Mouse (Mus musculus) limb, embryonic 12.5 days (tissue): ENCODE measurements around the gene Ggn. TPM values are rescaled to one million over a fixed set of nuclear protein-coding genes. Genes with fewer than 3 reads are reported as not detected.
A peak's percentile ranks its signal among the peaks of the same experiment; 100 is the strongest.
"Not testable (repeated sequence)": the region's sequence is repeated elsewhere in the genome, so short reads cannot be mapped to it uniquely, and the experiment has no call there.

Experiments used
- ATAC-seq: fragments of 200-750 bp; cut with Nextera tagmentation; 2 replicates; pipeline ENCODE4 v1.8.0; 2017; ENCODE audit warnings: low read depth, moderate TSS enrichment; ENCODE audit not compliant: insufficient number of reproducible peaks, insufficient read depth, low FRiP score, low TSS enrichment
- H3K27ac ChIP-seq: fragments of 300-500 bp; sonication (generic); 2 replicates; pipeline ENCODE4 v1.5.1; 2016; ENCODE audit warnings: mild to moderate bottlenecking, moderate library complexity
- H3K27me3 ChIP-seq: fragments of 300-500 bp; sonication (generic); 2 replicates; pipeline ENCODE4 v1.6.1; 2016; ENCODE audit warnings: mild to moderate bottlenecking, moderate library complexity
- H3K36me3 ChIP-seq: fragments of 300-500 bp; sonication (generic); 2 replicates; pipeline ENCODE4 v1.6.1; 2016; ENCODE audit warnings: mild to moderate bottlenecking, moderate library complexity
- H3K4me1 ChIP-seq: fragments of 300-500 bp; sonication (generic); replicated peaks from 2 replicates; pipeline ENCODE4 v1.6.1; 2016
- H3K4me2 ChIP-seq: fragments of 300-500 bp; sonication (generic); 2 replicates; pipeline ENCODE4 v1.6.1; 2016; ENCODE audit warnings: mild to moderate bottlenecking, moderate library complexity
- H3K4me3 ChIP-seq: fragments of 300-500 bp; sonication (generic); replicated peaks from 2 replicates; pipeline ENCODE4 v1.5.1; 2016; ENCODE audit warnings: mild to moderate bottlenecking
- H3K9ac ChIP-seq: fragments of 300-500 bp; sonication (generic); replicated peaks from 2 replicates; pipeline ENCODE4 v1.6.1; 2016; ENCODE audit warnings: mild to moderate bottlenecking, moderate library complexity
- H3K9me3 ChIP-seq: fragments of 300-500 bp; sonication (generic); 2 replicates; pipeline ENCODE4 v1.6.1; 2016; ENCODE audit warnings: mild to moderate bottlenecking, moderate library complexity
- WGBS: fragments of 180-500 bp; shearing (Covaris S2); methylation state at CpG from one replicate; pipeline ENCODE4 v1.1.7; 2016; 5-methylcytosine and 5-hydroxymethylcytosine counted together
- polyA plus RNA-seq: library from polyadenylated mRNA; unstranded; fragments of >200 nt; fragmentation: Nextera tagmentation; extraction: Ambion mirVana; gene quantifications from 2 replicates; pipeline ENCODE4 v1.2.1, GENCODE M21; 2016

The Ggn gene
- 0.60 and 1.1 TPM in 2 replicates for polyA plus RNA-seq

- Histone ChIP-seq H3K4me2 (peak within 1 kb of the TSS; percentile 83), H3K4me1 (peaks cover 36% of the 10 kb centered on the region), H3K9me3 (no peaks in the 10 kb centered on the region), H3K27me3 (peaks cover 70% of the 10 kb centered on the region), H3K27ac (peak within 1 kb of the TSS; percentile 64; the same call in 1 of the 2 replicates), H3K9ac (peak within 1 kb of the TSS; percentile 64), H3K4me3 (peak within 1 kb of the TSS; percentile 60), H3K36me3 (peaks cover 33% of the 10 kb centered on the region)
- under 1% methylated on average over 30 of the region's 30 CpGs for WGBS
- peak; percentile 16 for ATAC-seq
These were observed at the start of gene Ggn, which contains the start of gene Spred3 for GRCm38 (mm10) chr7:29170066-29170754. Gene Ggn, plus strand, starts transcription at chr7:29170210. Gene Spred3, minus strand, starts transcription at chr7:29170411.

GRCm38 (mm10) chr7:29122821-29123220, 47.2 kb upstream of the Ggn start:
- no peak for ATAC-seq
- H3K4me2 ChIP-seq = no peak overlapping the region
- WGBS = 89% methylated on average over 9 of the region's 9 CpGs
- no peak overlapping the region for H3K4me3 ChIP-seq
- 0 out of 2 replicates have a peak, but pooled peaks cover 3% of the 10 kb centered on the region for H3K27me3 ChIP-seq
- H3K9me3 ChIP-seq = no peaks in the 10 kb centered on the region
- H3K27ac ChIP-seq = no peak overlapping the region
- H3K9ac ChIP-seq = no peak overlapping the region
- H3K36me3 ChIP-seq = no peaks in the 10 kb centered on the region
- H3K4me1 ChIP-seq = peaks cover 15% of the 10 kb centered on the region; the same call in 1 of the 2 replicates

GRCm38 (mm10) chr7:29123531-29124358, 46.3 kb upstream of the Ggn start:
- Histone ChIP-seq H3K4me2 (peak overlapping the region; percentile 83), H3K4me1 (peaks cover 15% of the 10 kb centered on the region; the same call in 1 of the 2 replicates), H3K9me3 (no peaks in the 10 kb centered on the region), H3K36me3 (no peaks in the 10 kb centered on the region), H3K4me3 (peak overlapping the region; percentile 51), H3K27me3 (0 out of 2 replicates have a peak, but pooled peaks cover 3% of the 10 kb centered on the region), H3K9ac (peak overlapping the region; percentile 71; the same call in 1 of the 2 replicates), H3K27ac (no peak overlapping the region)
- 54% methylated on average over 5 of the region's 5 CpGs for WGBS
- peak; percentile 72 for ATAC-seq

- peak within 1 kb of the TSS; percentile 51 for H3K4me3 ChIP-seq
- 2% methylated on average over 16 of the region's 16 CpGs for WGBS
- ATAC-seq = peak; percentile 81
- H3K36me3 ChIP-seq = no peaks in the 10 kb centered on the region
- no peaks in the 10 kb centered on the region for H3K9me3 ChIP-seq
- peaks cover 15% of the 10 kb centered on the region; the same call in 1 of the 2 replicates for H3K4me1 ChIP-seq
- H3K4me2 ChIP-seq = peak within 1 kb of the TSS; percentile 83
- H3K27ac ChIP-seq = no peak within 1 kb of the TSS
- H3K9ac ChIP-seq = peak within 1 kb of the TSS; percentile 71
- H3K27me3 ChIP-seq = 0 out of 2 replicates have a peak, but pooled peaks cover 3% of the 10 kb centered on the region
These were observed 45.0 kb upstream of the Ggn start, which contains the start of gene Ryr1 for GRCm38 (mm10) chr7:29124970-29125369. Gene Ryr1, minus strand, starts transcription at chr7:29125179.

DNA sequence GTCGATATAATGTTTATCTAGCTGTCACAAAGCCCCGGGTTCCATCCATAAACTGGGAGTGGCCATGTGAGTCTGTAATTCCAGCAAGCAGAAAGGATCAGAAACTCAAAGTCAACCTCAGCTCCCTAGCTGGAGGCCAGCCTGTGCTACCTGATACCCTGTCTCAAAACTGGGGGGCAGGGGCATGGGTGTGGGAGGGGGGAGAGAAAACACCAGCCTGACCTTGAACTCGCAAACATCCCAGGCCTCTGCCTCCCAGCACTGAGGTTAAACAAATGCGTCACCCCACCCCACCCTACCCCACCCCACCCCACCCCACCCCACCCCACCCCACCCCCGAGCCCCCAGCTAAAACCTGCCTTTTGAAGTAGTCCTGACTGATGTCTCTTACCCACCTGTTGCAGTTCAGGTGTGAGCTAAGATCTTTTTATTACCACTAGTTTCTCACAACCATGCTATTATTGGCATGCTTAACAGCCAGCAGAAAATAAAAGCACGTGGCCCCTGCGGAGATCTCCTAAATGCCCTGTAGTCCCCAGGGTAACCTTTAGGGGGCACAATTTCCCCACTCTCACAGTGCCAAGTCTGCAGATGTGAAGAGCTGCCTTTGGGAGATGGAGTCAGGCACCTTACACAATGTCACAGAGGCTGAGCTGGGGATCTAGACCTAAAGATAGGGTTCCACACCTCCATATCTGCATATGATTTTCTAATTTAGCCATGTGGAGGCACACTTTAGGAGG, 43.7 kb upstream of the Ggn start:
- Histone ChIP-seq H3K4me1 (peaks cover 15% of the 10 kb centered on the region; the same call in 1 of the 2 replicates), H3K4me3 (no peak overlapping the region), H3K9me3 (no peaks in the 10 kb centered on the region), H3K27me3 (0 out of 2 replicates have a peak, but pooled peaks cover 3% of the 10 kb centered on the region), H3K9ac (no peak overlapping the region), H3K4me2 (no peak overlapping the region), H3K27ac (no peak overlapping the region), H3K36me3 (no peaks in the 10 kb centered on the region)
- WGBS = 22% methylated on average over 7 of the region's 7 CpGs
- no peak for ATAC-seq

GRCm38 (mm10) chr7:29128725-29129124, 41.3 kb upstream of the Ggn start:
- H3K4me2 ChIP-seq = no peak overlapping the region
- ATAC-seq = no peak
- H3K36me3 ChIP-seq = no peaks in the 10 kb centered on the region
- H3K4me1 ChIP-seq = peaks cover 14% of the 10 kb centered on the region; the same call in 1 of the 2 replicates
- WGBS = 62% methylated on average over 2 of the region's 2 CpGs
- no peaks in the 10 kb centered on the region for H3K9me3 ChIP-seq
- H3K4me3 ChIP-seq = no peak overlapping the region
- 0 out of 2 replicates have a peak, but pooled peaks cover 3% of the 10 kb centered on the region for H3K27me3 ChIP-seq
- no peak overlapping the region for H3K27ac ChIP-seq
- no peak overlapping the region for H3K9ac ChIP-seq

DNA sequence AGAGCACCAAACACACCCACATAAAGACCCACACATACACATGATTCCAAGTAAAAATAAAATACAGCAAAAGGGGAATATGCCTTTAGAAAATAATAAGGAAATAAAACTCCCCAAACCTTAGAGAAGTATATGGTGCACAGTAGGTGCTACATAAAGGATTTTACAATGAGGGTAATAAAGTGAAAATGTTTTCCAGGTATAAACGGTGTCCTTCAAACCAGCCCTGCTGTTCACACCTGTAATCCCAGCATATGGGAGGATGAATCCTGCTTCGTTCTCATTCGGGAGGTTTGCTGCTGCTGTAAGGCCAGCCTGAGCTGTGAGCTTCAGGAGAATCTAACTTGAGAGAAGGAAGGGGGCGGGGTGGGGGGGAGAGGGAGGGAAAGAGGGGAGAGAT, 35.8 kb upstream of the Ggn start:
- Histone ChIP-seq H3K36me3 (no peaks in the 10 kb centered on the region), H3K27ac (no peak overlapping the region), H3K4me1 (peaks cover 17% of the 10 kb centered on the region), H3K4me3 (peak overlapping the region; percentile 38), H3K9ac (peak overlapping the region; percentile 40; the same call in 1 of the 2 replicates), H3K9me3 (no peaks in the 10 kb centered on the region), H3K27me3 (peaks cover 12% of the 10 kb centered on the region), H3K4me2 (peak overlapping the region; percentile 73)
- under 1% methylated on average over 4 of the region's 4 CpGs for WGBS
- ATAC-seq = no peak

DNA sequence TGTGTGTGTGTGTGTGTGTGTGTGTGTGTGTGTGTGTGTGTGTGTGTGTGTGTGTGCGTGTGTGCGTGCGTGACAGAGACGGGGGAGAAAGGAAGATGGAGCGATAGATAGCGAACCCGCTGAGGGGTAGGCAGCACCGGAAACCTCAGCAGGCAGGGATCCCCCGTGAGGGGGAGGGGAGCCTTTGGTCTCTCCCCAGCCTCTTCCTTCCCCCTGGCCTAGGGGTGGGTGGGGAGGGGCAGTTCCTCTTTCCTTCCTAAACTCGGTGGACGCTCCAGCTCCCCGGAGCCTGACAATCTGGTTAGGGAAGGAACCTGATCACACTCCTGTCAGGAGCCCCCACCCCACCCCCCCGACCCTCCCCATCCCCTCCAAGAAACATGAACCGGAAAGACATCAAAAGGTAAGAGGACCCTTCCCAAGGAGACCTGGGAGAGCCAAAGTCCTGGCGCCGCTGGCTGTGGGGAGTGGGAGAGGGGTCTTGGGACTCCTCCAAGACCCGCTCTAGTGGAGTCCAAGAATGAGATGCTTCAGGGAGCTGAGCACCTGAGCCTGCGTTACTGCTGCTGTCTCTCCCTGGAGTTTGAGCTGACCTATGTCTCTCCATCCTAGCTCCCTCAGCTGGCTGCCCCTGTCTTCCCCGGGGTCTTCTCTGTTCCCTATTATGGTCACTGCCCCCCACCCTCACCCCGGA, 35.2 kb upstream of the Ggn start, which contains the start of gene Rasgrp4:
Gene Rasgrp4, plus strand, starts transcription at position 159 of the 694 bp plus-strand sequence.
- peak within 1 kb of the TSS; percentile 73 for H3K4me2 ChIP-seq
- peak within 1 kb of the TSS; percentile 38 for H3K4me3 ChIP-seq
- H3K27me3 ChIP-seq = peaks cover 12% of the 10 kb centered on the region
- H3K27ac ChIP-seq = no peak within 1 kb of the TSS
- H3K9ac ChIP-seq = peak within 1 kb of the TSS; percentile 40; the same call in 1 of the 2 replicates
- peaks cover 17% of the 10 kb centered on the region for H3K4me1 ChIP-seq
- ATAC-seq = 0 out of 2 replicates have a peak, but pooled peaks have one; percentile 31
- no peaks in the 10 kb centered on the region for H3K9me3 ChIP-seq
- no peaks in the 10 kb centered on the region for H3K36me3 ChIP-seq
- WGBS = 2% methylated on average over 13 of the region's 20 CpGs

GRCm38 (mm10) chr7:29137429-29137828, 32.6 kb upstream of the Ggn start:
- 46% methylated on average over 16 of the region's 16 CpGs for WGBS
- Histone ChIP-seq H3K36me3 (no peaks in the 10 kb centered on the region), H3K4me3 (no peak overlapping the region), H3K27me3 (peaks cover 12% of the 10 kb centered on the region), H3K9me3 (no peaks in the 10 kb centered on the region), H3K27ac (no peak overlapping the region), H3K4me1 (peaks cover 17% of the 10 kb centered on the region), H3K9ac (no peak overlapping the region), H3K4me2 (no peak overlapping the region)
- ATAC-seq = no peak

DNA sequence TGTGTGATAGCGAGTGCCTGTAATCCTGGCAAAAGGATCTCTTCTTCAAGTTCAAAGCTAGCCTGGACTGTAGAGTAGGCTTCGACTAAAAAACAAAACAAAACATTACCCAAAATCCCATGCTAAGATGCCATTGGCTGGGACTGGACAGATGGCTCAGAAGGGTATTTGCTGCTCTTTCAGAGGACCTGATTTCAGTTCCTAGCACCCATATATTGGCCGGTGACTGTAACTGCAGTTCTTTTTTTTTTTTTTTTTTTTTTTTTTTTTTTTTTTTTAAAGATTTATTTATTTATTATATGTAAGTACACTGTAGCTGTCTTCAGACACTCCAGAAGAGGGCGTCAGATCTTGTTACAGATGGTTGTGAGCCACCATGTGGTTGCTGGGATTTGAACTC, 30.8 kb upstream of the Ggn start:
- not testable (repeated sequence) for H3K9ac ChIP-seq, H3K27ac ChIP-seq, H3K4me2 ChIP-seq, ATAC-seq, H3K9me3 ChIP-seq, H3K36me3 ChIP-seq, H3K4me3 ChIP-seq
- peaks cover 12% of the 10 kb centered on the region for H3K27me3 ChIP-seq
- H3K4me1 ChIP-seq = peaks cover 17% of the 10 kb centered on the region
- WGBS = 88% methylated on average over 3 of the region's 4 CpGs
